Mouse (Mus musculus) CH12F3 (cell line): Measurements from ENCODE around the gene Celf2.

Source experiments
- in situ Hi-C: fragments of 300-500 bp; cut with MboI; formaldehyde crosslinking; loops from 2 replicates; pipeline ENCODE4 v1.14.3; 2020; ENCODE audit warnings: low sequenced_read_pairs

Gene Celf2

DNA sequence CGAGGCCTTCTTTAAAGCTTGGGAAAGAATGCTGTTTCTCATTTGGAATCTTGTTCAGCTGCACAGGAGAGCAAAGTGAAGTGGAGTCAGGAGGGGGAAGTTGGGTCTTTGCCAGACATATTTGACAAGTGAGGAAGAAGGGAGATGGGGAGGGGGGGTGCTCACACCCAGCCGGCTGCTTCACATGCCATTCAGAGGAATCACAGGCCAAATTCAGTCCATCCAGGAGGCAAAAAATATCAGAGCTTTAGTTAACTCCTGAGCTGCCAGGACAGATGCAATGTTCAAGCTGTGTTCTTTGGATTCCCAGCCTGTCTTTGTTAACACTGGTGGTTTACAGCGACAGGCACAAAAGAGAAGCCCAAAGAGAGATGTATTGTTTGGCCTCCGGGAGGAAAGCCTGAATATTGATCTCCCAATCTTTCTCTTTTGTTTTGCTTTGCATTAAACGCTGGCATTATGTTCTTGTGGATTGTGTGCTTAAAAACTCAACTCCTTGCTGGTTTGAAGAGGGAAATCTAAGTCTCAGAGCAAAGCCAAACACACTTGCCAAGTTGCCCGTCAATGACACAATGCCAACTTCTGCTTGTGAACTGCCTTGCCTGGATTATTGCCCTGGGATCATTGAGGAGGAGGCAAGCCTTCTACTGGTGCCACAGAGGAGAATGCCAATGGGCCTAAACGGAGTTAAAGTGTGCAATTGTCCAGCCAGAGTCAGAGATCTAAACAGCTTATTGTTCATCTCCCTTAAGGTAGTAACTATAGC, 420.1 kb downstream of the Celf2 start:
- in situ Hi-C loops: no loop called here

DNA sequence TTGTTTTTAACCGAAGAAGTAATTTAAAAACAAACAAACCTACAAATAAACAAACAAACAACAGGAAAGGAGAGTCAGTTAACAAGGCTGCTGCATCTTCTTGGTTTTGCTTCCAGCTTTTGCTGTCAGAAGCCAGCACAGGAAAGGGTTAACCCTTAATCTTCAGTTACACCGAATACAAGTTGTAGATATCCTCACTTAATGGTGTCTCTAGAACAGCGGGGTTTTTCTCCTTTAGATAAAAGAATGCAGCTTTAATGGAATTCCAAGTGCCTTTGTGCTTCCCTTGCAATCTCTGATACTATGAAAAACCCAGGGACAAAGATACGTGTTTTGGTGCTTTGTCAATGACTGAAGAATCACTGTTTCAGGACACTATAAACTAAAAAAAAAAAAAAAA, 420.8 kb downstream of the Celf2 start:
- in situ Hi-C loops: no loop called here

DNA sequence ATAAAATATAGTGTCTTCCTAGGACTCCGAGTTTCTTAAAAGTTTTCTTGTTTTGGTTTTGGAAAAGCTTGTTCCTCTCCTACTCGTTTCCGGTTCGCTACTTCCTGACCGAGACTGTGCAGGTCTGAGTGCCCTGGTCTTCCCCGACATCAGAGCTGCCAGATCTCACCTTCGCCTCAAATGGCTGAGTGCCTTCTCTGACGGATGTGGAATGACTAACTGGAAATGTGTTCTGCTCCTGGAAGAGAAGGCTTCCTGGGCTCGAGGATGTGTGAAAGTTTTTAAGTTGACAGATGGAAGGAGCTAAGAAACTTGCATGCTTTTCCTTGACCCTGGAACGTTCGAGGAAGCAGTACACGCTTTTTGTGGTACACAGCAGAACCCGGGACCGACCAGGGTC, 421.9 kb downstream of the Celf2 start:
- in situ Hi-C loops: no loop called here

DNA sequence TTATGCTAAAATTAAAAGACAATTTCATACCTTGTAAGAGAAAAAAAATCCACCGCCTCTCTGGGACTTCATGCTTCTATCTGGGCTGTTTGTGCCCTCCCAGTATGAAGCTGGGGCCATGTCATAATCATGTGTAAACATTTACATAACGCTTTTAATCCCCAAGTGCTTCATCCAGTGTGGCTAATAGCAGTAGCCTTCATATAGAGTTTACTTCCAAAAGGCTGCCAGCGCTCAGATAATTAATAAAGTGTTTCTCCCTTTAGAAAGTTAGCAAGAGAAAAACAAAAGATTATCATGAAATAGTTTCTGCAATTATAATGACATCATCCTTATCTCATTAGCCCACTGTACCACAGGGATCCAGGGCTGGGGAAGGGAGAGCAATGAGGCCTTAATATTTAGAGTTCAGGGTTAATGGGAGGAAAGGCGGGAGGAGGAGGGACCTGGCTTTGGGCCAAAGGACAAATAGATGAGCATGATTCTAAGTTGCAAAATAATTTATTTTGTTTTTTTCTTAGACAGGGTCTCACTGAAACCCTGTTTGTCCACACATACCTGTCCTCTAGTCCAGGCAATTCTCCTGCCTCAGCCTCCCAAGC, 425.8 kb downstream of the Celf2 start:
- in situ Hi-C loops: no loop called here

DNA sequence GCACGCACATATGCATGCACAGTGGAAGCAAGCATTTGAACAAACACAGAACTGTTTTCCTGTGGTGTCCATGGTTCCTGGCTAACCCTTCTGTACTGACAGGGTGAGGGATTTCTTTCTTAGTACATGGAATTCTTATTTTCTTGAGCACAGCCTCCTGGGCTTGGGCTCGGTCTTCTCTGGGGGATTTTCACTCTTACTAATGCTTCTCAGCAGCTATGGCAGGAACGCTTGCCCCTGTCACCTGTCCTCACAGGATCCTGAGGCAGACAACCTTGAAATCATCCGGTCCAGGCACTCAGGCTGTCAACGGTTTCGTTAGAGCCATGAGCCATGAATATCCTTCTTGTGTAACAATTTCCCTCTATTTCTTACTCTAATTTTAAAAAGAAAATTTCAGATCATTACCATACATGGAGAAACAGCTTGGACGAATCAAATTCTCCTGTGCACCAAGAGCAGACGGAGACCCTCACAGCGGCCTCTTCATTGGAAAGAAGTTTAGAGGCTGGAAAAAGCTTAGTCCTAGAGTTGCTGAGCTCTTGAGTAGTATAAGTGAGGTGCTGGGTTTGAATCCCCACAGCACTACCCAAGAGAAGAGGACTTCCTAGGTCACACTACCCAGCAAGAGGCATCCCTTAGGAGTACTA, 426.9 kb downstream of the Celf2 start:
- in situ Hi-C loops: no loop called here

DNA sequence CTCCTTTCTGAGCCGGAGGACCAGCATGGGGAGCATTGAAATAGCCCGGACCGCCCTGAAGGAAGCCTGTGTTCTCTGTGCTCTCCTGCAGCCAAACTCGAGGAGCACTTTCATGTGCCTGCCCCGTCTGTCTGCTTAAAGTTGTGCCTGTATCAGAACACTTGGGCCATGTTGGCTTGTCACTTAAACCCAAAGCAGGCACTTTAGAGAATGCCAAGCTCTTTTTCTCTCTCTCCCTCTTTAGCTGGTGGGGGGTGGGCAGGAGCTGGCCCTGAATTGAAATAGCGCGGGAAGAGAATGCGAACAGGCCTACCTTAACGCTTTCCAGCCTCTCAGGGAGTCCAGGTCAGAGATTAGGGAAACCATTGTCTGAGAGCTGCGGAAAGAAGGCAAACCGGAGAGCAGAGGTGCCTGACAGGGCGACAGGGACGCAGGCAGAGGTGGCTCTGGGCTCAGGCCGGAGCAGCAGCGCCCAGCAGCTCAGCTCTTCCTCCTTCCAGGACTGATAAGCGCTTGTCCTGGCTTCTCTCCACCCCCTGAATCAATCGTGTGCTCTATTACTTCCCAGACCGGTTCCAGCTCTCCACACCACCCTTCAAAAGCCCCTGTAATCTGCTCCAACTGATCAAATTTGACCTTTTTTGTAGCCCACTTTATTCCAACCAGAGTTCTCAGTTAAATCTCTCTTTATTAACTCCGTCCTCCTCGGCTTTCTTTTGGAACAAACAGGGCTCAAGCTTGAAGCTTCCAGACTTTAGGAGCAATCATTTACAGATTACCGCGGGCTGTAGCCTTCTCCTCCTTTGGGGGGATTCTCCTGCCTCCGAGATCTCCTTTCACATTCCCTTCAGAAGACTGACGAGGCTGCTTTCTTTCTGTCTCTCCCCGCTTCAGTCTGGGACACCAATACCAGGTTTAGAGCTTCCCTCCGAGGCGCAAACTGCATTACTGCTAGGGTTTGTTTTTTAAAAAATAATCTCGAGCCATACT, 428.3 kb downstream of the Celf2 start:
- in situ Hi-C loops: no loop called here

DNA sequence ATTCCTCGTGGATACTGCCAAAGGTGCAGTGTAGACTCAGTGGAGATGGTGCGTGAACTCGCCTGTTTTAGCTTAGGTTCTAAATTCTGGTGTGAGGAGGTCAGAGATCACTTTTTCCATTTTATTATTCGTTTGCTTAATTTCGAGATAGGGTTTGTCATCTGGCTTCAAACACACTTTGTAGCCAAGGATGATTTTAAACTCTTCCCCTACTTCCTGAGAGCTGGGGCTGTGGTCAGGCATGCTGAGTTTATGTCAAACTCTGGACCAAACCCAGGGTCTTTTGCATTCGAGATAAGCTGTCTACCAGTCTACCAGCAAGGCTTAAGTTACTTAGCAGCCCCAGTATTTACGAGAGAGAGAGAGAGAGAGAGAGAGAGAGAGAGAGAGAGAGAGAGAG, 429.3 kb downstream of the Celf2 start:
- in situ Hi-C loops: no loop called here

DNA sequence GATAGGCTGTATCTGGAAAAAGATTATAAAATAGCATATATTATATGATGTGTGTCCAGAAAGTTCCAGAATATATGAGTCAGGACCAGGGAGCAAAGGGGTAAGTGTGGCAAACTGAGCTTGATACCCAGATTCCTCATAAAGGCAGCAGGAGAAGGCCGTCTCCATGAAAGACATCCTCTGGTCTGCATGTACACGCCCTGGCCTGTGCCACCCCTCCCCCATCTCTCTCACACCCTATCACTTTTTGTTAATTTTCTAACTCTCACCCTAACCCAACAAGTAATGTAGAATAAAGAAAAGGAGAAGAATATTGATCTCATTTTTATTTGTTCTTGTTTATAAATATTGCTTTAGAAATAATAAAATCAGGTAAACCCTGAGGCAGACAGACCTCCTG, 430.0 kb downstream of the Celf2 start:
- in situ Hi-C loops: no loop called here

DNA sequence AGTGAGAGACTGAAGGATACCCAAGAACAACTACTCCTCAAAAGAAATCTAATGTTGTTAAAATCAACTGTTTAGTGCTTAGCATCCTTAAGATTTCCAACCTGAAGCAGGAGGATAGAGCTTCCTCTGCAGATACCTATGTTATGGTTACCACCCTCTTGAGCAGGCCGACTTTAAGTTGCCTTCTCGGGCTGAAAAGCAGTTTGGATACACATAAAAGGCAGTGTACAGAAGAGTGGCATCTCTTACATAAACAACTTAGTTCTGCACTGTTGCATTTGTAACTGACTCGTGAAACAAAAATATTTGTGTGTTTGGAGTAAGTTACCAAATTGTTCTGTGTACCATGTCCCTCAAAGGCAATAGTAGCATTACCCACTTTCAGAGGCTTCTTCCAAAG, 435.6 kb downstream of the Celf2 start:
- in situ Hi-C loops: no loop called here

DNA sequence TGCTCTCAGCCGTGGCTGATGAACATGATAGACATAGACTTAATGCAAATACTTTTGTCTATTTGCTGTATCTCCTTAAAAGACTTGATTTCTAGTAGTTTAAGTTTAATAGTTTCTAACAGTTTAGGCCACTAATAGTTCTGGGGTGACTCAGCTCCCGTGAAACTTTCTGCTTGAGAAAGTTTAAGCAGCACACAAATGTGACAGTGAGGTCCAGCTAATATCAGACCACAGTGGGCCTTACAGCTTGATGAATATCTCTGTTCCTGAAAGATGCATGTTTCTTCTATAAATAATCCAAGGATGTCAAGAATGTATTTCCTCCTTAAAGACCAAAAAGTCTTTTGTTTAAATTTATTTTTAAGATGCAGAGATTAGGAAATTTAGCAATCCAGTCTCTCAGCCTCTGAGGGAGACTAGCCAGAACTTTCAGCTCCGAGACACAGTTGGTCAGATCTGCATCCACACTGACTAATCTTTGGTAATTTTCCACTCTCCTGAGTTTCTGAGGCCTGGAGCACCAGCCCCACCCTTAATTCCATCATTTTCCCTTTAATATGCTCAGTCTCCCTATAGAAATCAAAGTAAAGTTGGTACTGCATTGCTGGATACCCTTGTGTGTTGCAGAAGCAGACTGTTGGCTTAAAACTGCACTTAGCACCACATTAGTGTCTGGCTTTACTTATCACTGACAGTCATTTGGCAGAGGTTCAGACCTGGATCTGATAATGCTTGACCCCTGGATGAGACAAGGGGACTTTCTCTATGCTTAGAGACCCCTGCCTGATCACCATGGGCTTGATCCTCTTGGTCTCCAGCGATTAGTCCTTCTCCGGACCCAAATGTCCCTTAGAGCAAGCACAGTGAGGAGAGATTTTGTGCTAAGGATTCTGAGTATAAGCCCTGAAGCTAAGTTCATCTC, 436.8 kb downstream of the Celf2 start:
- in situ Hi-C loops: no loop called here

DNA sequence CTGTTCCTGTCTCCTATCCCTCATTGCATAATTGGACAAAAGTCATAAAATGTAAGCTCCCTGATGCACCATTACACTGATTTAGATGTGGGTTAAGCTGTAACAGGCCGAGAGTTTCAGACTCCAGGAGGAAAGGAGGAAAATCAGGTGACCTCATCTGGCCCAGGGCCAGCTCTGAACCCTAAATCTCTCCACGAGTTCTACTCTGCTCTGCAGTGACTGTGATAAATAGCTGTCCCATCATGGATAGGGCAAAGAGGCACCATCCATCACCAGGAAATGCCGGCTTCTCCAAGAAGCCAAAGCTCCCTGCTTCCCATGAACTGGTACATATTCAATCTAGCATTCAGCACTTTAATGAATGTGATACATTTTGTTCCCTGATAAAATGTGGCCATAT, 439.9 kb downstream of the Celf2 start:
- in situ Hi-C loops: no loop called here

DNA sequence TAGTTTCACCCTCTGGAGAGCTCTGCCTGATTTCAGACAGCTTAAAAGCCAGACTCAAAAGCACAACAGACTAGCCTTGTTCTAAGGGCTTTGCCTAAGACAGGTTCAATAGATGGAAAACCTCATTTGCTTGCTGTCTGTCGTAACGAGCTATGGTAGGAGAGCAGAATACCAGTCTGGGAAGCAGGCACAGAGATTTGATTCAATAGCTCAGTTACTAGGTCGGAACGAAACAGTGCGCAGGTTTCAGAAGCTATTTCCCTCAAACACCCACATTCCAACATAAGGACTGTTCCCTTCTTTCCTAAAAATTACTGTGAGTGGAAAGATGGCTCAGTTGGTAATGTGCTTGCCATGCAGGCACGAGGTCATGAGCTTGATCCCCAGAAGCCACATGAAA, 441.1 kb downstream of the Celf2 start:
- in situ Hi-C loops: no loop called here

DNA sequence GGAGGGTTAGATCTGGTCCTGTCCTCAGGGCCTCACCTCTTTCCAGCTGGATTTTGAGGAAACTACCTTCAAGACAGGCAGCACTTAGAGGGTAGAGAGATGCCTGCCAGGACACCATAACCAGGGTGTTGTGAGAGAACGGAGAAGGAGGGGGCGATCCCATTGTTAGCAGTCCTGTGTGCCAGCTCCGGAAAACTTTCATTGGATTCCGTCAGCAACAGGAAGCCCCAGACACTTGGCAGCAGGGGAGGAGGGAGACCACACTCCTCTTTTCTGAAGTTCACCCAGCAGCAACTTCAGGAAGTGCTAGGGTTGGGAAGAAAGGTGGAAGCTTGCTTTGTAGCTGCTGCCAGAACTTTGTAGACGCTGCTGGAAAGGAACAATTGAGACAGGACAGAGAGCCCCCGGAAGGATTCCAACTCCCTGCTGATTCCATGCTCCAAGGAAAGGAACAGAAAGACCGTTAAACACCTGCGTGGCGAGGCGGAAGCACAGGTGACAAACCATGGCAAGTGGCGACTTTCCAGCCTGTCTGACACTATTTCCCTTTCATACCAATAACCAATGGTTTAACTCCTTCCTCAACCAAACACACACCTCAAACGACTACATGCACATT, 445.7 kb downstream of the Celf2 start:
- in situ Hi-C loops: no loop called here

DNA sequence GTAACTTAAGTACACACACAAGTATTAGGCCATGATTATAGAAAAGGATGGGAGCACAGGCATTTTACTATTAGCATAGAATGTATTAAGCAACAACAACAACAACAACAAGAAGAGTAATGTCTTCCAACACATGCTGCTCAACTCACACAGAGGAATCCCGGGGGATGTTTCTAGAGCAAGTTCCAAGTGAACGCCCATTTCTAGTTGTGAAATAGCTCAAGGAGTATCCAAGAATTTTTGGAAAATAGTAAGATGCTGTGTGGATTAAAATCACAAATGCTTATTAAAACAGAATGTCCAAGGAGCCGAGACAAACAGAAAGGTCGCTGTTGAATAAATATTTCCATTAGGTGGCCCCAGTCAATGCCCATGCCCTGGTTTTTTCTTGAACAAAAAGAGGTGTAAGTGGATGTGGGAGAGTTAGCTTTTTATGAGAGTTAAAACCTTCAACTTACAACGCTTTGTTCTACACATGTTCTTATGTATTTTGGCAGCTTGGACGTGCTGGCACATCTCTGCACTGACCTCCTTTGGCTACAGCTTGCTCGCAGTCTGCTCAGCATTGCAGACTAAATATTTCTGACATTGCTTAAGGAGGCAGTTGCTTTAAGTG, 448.8 kb downstream of the Celf2 start:
- in situ Hi-C loops: no loop called here

DNA sequence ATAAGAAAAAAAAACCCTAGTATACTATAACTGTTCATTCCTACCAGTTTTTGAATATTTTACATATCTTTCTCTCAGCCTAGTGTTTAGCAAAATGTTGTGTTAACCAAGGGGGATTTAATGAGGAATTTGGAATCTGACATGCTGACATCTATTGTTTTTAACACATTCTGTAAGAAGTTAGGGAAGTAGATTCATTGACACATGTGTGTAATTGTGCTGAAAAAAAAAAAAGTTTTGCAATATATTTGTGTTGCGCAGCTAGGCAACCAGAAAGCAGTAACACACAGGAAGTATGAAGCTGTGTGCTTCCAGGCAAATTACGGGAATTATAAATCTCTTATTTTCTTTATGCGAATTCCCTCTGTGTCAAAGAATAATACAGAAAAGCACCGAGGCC, 453.0 kb downstream of the Celf2 start:
- in situ Hi-C loops: no loop called here

DNA sequence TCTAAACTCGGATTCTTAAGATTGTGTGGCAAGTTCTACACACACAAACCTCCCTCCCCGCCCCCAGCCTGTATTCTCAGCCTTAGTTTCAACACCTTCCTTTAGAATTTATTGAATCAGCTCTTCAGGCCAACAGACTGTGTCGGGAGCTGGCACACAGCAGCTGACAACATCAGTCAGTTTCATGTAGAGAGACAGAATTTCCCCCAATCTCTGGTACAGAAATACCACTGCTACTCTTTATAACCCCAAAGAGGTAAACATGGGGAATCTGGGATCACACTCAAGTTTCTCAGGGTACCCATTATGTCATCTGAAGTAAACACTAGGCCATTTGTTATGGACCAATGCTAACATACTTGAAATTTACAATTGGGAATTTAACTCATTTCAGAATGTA, 453.4 kb downstream of the Celf2 start:
- in situ Hi-C loops: no loop called here

DNA sequence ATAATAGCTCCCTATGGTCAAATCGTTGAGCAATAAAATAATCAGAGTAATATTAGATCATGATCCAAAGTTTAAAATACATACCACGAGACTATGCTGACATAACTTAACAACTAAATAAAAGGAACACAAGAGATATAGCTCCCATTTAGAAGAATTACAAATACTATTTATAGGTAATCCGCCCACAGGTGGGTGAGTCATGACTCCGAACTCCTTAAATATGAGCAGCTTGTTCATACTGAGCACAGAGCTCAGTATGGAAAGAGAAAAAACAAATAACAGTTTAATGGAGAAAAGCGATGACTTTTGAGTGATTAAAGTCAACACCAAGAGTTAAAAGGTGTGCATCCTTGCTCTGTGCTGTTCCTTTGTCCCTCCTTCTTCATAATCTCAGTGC, 458.3 kb downstream of the Celf2 start:
- in situ Hi-C loops: no loop called here

DNA sequence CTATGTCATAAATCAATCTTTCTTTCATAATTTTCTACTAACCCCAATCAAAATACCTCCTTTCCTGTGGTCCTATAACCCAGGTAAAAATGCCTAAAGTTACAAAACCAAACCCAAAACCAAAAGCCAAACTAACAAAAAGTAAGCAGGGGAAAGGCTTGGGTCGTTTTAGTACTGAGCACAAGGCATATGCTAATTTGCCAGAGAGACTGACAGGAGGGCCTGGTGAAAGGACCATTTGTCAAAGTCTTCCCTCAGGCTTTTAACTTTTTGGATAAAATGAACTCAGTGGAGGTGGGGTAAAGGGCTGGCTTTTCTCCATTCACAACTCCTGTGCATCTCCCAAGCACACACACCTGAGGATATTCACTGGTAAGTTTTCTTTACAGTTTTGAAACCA, 463.2 kb downstream of the Celf2 start:
- in situ Hi-C loops: no loop called here

DNA sequence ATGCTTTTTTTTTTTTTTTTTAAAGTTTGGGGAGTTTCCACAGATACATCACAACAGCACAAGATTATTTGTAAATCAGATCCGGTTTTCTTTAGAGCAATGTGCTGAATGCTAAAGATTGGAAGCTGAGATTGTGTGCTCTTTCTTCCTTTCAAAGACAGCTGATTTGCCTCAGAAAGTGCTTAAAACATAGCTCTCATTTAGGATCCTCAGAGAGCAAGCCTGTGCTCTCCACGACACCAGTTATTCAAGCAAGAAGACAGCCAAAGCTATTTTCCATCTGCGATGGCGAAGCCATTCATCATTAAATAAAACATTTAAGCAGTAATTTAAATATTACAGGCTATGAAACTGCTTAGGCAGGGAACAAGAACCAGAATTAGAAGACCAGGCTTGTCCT, 463.8 kb downstream of the Celf2 start:
- in situ Hi-C loops: no loop called here
